Mouse (Mus musculus) E14TG2a.4 (cell line): ENCODE measurements around the gene Zfp319.

Experiments used
- CTCF ChIP-seq: conservative IDR thresholded peaks from 2 replicates; pipeline ENCODE4 v1.5.1; 2014; ENCODE audit warnings: low read length
- NANOG ChIP-seq: IDR thresholded peaks from 2 replicates; pipeline ENCODE4 v1.6.1; 2014; ENCODE audit warnings: borderline replicate concordance, low read length, mixed read lengths
- POU5F1 ChIP-seq: IDR thresholded peaks from 2 replicates; pipeline ENCODE4 v1.6.1; 2014; ENCODE audit warnings: low read length, borderline replicate concordance

DNA sequence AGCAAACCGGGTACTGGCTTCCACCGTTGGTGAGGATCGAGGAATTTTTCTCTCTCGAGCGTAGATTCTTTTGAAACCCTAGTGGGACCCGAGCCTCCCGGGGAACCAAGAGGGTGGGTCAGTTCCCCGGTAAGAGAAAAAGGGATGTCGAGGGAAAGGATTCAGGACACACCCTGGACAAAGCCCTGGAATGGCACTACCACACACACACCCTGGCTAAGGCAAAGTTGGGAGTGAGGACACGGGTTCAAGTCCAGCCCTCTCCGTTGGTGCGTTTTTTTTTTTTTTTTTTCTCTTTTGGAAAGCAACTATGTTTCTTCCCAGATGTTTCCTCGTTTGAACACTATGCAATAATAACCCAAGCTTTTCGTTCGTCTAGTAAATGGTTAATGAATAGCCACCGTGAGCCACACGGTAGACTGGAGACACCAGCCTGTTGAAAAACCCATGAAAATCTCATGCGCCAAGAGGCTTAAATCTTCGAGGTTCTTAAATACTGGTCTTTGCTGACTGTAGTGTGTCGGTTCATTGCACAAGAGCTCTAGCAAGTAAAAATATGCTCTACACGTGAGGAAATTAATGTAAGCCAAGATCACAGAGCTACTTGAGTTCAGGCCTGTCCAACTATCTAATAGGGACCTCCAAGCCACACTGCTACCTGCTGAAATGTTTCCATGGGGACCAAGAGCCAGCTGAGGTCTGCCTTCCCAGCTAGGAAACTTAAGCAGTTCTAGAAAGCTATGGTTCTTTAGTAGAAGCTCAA lies 868 bp upstream of the Zfp319 start:
- TF ChIP-seq CTCF, result no peak
- TF ChIP-seq NANOG, result no peak
- no peak for TF ChIP-seq POU5F1
